Mouse (Mus musculus): ENCODE data around the gene Rsph9. TPM values are rescaled to one million over a fixed set of nuclear protein-coding genes. Genes with fewer than 3 reads are reported as not detected.

Rsph9 gene
- polyA plus RNA-seq, 1 experiment: 3.4 TPM

GRCm38 (mm10) chr17:46076260-46076551 lies 67.8 kb downstream of the Rsph9 start:
- peaks cover 11% of the 10 kb centered on the region for H3K4me1 ChIP-seq (ENCODE audit: control insufficient read depth, insufficient read depth, insufficient read length, low read length)
- TF ChIP-seq CTCF (IDR thresholded peaks at IDR 0.05; ENCODE audit: extremely low read depth, insufficient read length, insufficient replicate concordance, low read depth, low read length) (no peak), POLR2A (IDR thresholded peaks at IDR 0.05; ENCODE audit: low read depth, low read length) (no peak)
- WGBS: 13% methylated on average over 1 of the region's 1 CpGs
- H3K27ac ChIP-seq (ENCODE audit: insufficient read depth, low read depth, low read length): no peak overlapping the region
- no peaks in the 10 kb centered on the region for H3K36me3 ChIP-seq (ENCODE audit: control insufficient read depth, insufficient read depth, low read length)
- no peak overlapping the region for H3K4me3 ChIP-seq (ENCODE audit: low read depth, low read length)
- H3K27me3 ChIP-seq (ENCODE audit: control insufficient read depth, insufficient read depth, low read length): no peaks in the 10 kb centered on the region

GRCm38 (mm10) chr17:46075551-46076259 lies 68.3 kb downstream of the Rsph9 start:
- Histone ChIP-seq H3K27me3 (ENCODE audit: control insufficient read depth, insufficient read depth, low read length) (no peaks in the 10 kb centered on the region), H3K27ac (ENCODE audit: insufficient read depth, low read depth, low read length) (no peak overlapping the region), H3K4me3 (ENCODE audit: low read depth, low read length) (no peak overlapping the region), H3K36me3 (ENCODE audit: control insufficient read depth, insufficient read depth, low read length) (no peaks in the 10 kb centered on the region), H3K4me1 (ENCODE audit: control insufficient read depth, insufficient read depth, insufficient read length, low read length) (peaks cover 11% of the 10 kb centered on the region)
- TF ChIP-seq CTCF (IDR thresholded peaks at IDR 0.05; ENCODE audit: extremely low read depth, insufficient read length, insufficient replicate concordance, low read depth, low read length) (no peak), POLR2A (IDR thresholded peaks at IDR 0.05; ENCODE audit: low read depth, low read length) (no peak)
- WGBS: 36% methylated on average over 5 of the region's 5 CpGs

GRCm38 (mm10) chr17:46075116-46075485 lies 68.9 kb downstream of the Rsph9 start:
- no peaks in the 10 kb centered on the region for H3K36me3 ChIP-seq (ENCODE audit: control insufficient read depth, insufficient read depth, low read length)
- H3K27ac ChIP-seq (ENCODE audit: insufficient read depth, low read depth, low read length): no peak overlapping the region
- H3K4me1 ChIP-seq (ENCODE audit: control insufficient read depth, insufficient read depth, insufficient read length, low read length): peaks cover 11% of the 10 kb centered on the region
- H3K27me3 ChIP-seq (ENCODE audit: control insufficient read depth, insufficient read depth, low read length): no peaks in the 10 kb centered on the region
- WGBS: 70% methylated on average over 3 of the region's 3 CpGs
- H3K4me3 ChIP-seq (ENCODE audit: low read depth, low read length): no peak overlapping the region
- TF ChIP-seq POLR2A (IDR thresholded peaks at IDR 0.05; ENCODE audit: low read depth, low read length): no peak
- peak; percentile 48; the same call in 1 of the 2 replicates for TF ChIP-seq CTCF (IDR thresholded peaks at IDR 0.05; ENCODE audit: extremely low read depth, insufficient read length, insufficient replicate concordance, low read depth, low read length)

GRCm38 (mm10) chr17:46074398-46075115 lies 69.5 kb downstream of the Rsph9 start:
- H3K27me3 ChIP-seq (ENCODE audit: control insufficient read depth, insufficient read depth, low read length): no peaks in the 10 kb centered on the region
- no peak overlapping the region for H3K27ac ChIP-seq (ENCODE audit: insufficient read depth, low read depth, low read length)
- peak overlapping the region; percentile 42; the same call in 1 of the 2 replicates for H3K4me3 ChIP-seq (ENCODE audit: low read depth, low read length)
- 19% methylated on average over 7 of the region's 7 CpGs for WGBS
- H3K4me1 ChIP-seq (ENCODE audit: control insufficient read depth, insufficient read depth, insufficient read length, low read length): peaks cover 11% of the 10 kb centered on the region
- no peaks in the 10 kb centered on the region for H3K36me3 ChIP-seq (ENCODE audit: control insufficient read depth, insufficient read depth, low read length)
- TF ChIP-seq POLR2A (IDR thresholded peaks at IDR 0.05; ENCODE audit: low read depth, low read length) (no peak), CTCF (IDR thresholded peaks at IDR 0.05; ENCODE audit: extremely low read depth, insufficient read length, insufficient replicate concordance, low read depth, low read length) (no peak)

- Histone ChIP-seq H3K4me1 (ENCODE audit: control insufficient read depth, insufficient read depth, insufficient read length, low read length) (peaks cover 11% of the 10 kb centered on the region), H3K27me3 (ENCODE audit: control insufficient read depth, insufficient read depth, low read length) (no peaks in the 10 kb centered on the region), H3K36me3 (ENCODE audit: control insufficient read depth, insufficient read depth, low read length) (no peaks in the 10 kb centered on the region), H3K4me3 (ENCODE audit: low read depth, low read length) (peak overlapping the region; percentile 42), H3K27ac (ENCODE audit: insufficient read depth, low read depth, low read length) (no peak overlapping the region)
- WGBS: 2% methylated on average over 23 of the region's 23 CpGs
- TF ChIP-seq POLR2A (IDR thresholded peaks at IDR 0.05; ENCODE audit: low read depth, low read length): peak; percentile 5; the same call in 1 of the 2 replicates
- no peak for TF ChIP-seq CTCF (IDR thresholded peaks at IDR 0.05; ENCODE audit: extremely low read depth, insufficient read length, insufficient replicate concordance, low read depth, low read length)
Measured at GRCm38 (mm10) chr17:46073730-46074301, 70.2 kb downstream of the Rsph9 start.

Other genes with a start within 250 kb of the Rsph9 start
- 108 and 177 TPM in 2 replicates for gene Vegfa, start 111.8 kb downstream of the Rsph9 start, polyA plus RNA-seq (2012; rRNA removed)
- 14.4 and 19.5 TPM in 2 replicates for gene Mrps18a, start 33.2 kb downstream of the Rsph9 start, polyA plus RNA-seq (2012; rRNA removed)
- 14.8 and 27.1 TPM in 2 replicates for gene Mad2l1bp, start 9.3 kb upstream of the Rsph9 start, polyA plus RNA-seq (2012; rRNA removed)
- 92.2 and 198 TPM in 2 replicates for gene Gtpbp2, start 16.8 kb upstream of the Rsph9 start, polyA plus RNA-seq (2012; rRNA removed)
- 1.0 and 1.7 TPM in 2 replicates for gene Polh, start 58.4 kb upstream of the Rsph9 start, polyA plus RNA-seq (2012; rRNA removed)
- gene Xpo5, start 58.6 kb upstream of the Rsph9 start, polyA plus RNA-seq (2012; rRNA removed): 5.3 and 8.4 TPM in 2 replicates
- 16.2 and 24.6 TPM in 2 replicates for gene Polr1c, start 103.8 kb upstream of the Rsph9 start, polyA plus RNA-seq (2012; rRNA removed)
- 120 and 305 TPM in 2 replicates for gene Yipf3, start 103.9 kb upstream of the Rsph9 start, polyA plus RNA-seq (2012; rRNA removed)
- gene Lrrc73, start 109.3 kb upstream of the Rsph9 start, polyA plus RNA-seq (2012; rRNA removed): 1.9 and 2.8 TPM in 2 replicates
- 43.4 and 89.2 TPM in 2 replicates for gene Tjap1, start 138.8 kb upstream of the Rsph9 start, polyA plus RNA-seq (2012; rRNA removed)
- 0.27 and 1.0 TPM in 2 replicates for gene Dlk2, start 153.2 kb upstream of the Rsph9 start, polyA plus RNA-seq (2012; rRNA removed)
- gene Abcc10, start 184.1 kb upstream of the Rsph9 start, polyA plus RNA-seq (2012; rRNA removed): 28.7 and 37.5 TPM in 2 replicates
- gene Zfp318, start 239.5 kb upstream of the Rsph9 start, polyA plus RNA-seq (2012; rRNA removed): 1.9 and 5.8 TPM in 2 replicates

Measured in small intestine, adult 2 months (tissue).